Mouse (Mus musculus): ENCODE results near the gene Lyrm4.

DNA sequence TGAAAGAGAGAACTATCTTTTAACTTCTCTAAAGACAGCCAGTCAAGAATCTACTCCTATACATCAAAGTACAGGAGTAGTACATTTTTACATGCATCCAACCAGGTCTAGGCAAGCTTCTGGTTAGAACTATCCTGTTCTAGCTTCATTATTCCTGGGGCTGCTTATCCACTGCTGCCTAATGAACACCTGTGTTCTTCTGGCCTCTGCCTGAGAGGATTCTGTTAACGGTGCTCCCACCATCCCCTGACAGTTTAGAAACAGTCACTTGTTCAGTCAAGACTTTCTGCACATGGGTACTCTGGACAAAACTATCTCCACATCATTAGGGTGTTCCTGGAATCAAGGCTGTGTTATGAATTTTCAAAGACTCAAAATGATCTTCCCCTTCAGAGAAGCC lies 60.8 kb downstream of the Lyrm4 start:
- no peak for TF ChIP-seq JUND (conservative IDR thresholded peaks at IDR 0.05; ENCODE audit: low read depth, low read length)
- no peak for TF ChIP-seq HCFC1 (IDR thresholded peaks at IDR 0.05; ENCODE audit: low read depth, low read length)
- TF ChIP-seq MAZ (IDR thresholded peaks at IDR 0.05; ENCODE audit: low read depth, low read length), result no peak
- TF ChIP-seq SIN3A (IDR thresholded peaks at IDR 0.05; ENCODE audit: low read length), result no peak
- TF ChIP-seq JUN (IDR thresholded peaks at IDR 0.05; ENCODE audit: insufficient read depth, low read depth, low read length), result no peak
- TF ChIP-seq CTCF (conservative IDR thresholded peaks at IDR 0.05 in 1 of 2, IDR thresholded peaks at IDR 0.05 in 1 of 2; ENCODE audit: low read depth in 2 of 2, low read length in 2 of 2), result no peak
